ENCODE assay signal across 9 mouse cellular contexts in the genomic region with DNA sequence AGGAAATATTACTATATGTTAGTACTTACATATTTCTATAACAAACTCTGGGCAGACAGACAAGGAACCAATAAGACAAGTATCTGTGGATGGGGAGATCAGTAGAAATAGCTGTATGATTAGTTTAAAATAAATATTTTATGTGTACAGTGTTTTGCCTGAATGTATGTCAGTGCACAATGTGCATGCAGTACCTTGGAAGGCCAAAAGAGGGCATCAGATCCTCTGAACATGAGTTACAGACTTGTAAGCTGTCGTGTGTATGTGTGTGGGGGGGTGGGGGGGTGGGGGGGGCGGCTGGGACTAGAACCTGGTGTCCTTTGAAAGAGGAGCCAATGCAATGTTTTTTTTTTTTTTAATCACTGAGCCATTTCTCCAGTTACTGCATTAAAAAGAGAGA. TPM values are rescaled to one million over a fixed set of nuclear protein-coding genes. Genes with fewer than 3 reads are reported as not detected.
A peak's percentile ranks its signal among the peaks of the same experiment; 100 is the strongest.
DNase-seq lines count a peak whose midpoint lies in the region; ATAC-seq and TF ChIP-seq lines count a peak whose summit lies in the region.
"Had no signal": no experiment of that assay in that cellular context is flagged by ENCODE, and none has a peak within 500 bp of the region (broad histone marks: within the 10 kb centered on the region; RNA-seq: fewer than 3 reads in every experiment).

No protein-coding gene starts in this region.

- H3K36me3 ChIP-seq in intestine, embryonic 14.5 days (ENCODE audit: control insufficient read depth, insufficient read depth, low read length) = no peaks in the 10 kb centered on the region
- no peaks in the 10 kb centered on the region for H3K36me3 ChIP-seq in intestine, embryonic 16.5 days (ENCODE audit: control insufficient read depth, insufficient read depth, low read length)
- H3K36me3 ChIP-seq: liver, embryonic 15.5 days had no signal

- WGBS in intestine, embryonic 14.5 days = 15% methylated on average over 2 of the region's 2 CpGs
- WGBS in intestine, embryonic 16.5 days = 5% methylated on average over 2 of the region's 2 CpGs

- H3K9me3 ChIP-seq in intestine, embryonic 14.5 days (ENCODE audit: control insufficient read depth, low read length) = no peaks in the 10 kb centered on the region
- no peaks in the 10 kb centered on the region for H3K9me3 ChIP-seq in intestine, embryonic 16.5 days (ENCODE audit: control insufficient read depth, low read length)
- H3K9me3 ChIP-seq: liver, embryonic 15.5 days had no signal

- H3K4me3 ChIP-seq in intestine, embryonic 14.5 days (ENCODE audit: low read depth, low read length) = no peak overlapping the region
- H3K4me3 ChIP-seq in intestine, embryonic 16.5 days (ENCODE audit: low read length) = no peak overlapping the region
- no peak overlapping the region for H3K4me3 ChIP-seq in cortical plate, adult 2 months (ENCODE audit: insufficient read depth, low read length)
- H3K4me3 ChIP-seq: liver, embryonic 15.5 days had no signal

- H3K9ac ChIP-seq in intestine, embryonic 14.5 days (ENCODE audit: low read length) = no peak overlapping the region
- no peak overlapping the region for H3K9ac ChIP-seq in intestine, embryonic 16.5 days (ENCODE audit: low read depth, low read length)
- H3K9ac ChIP-seq: liver, embryonic 15.5 days had no signal

- H3K4me2 ChIP-seq in intestine, embryonic 14.5 days (ENCODE audit: low read length) = no peak overlapping the region
- H3K4me2 ChIP-seq in intestine, embryonic 16.5 days (ENCODE audit: low read depth, low read length) = no peak overlapping the region
- H3K4me2 ChIP-seq: liver, embryonic 15.5 days had no signal

- TF ChIP-seq POLR2A in cortical plate, adult 2 months (IDR thresholded peaks at IDR 0.05; ENCODE audit: extremely low read depth, insufficient read depth, low read length) = no peak

- peak; percentile 47; the same call in 1 of the 2 replicates for TF ChIP-seq CTCF in cortical plate, adult 2 months (IDR thresholded peaks at IDR 0.05; ENCODE audit: extremely low read depth, insufficient read depth, low read length)

- no peaks in the 10 kb centered on the region for H3K27me3 ChIP-seq in intestine, embryonic 14.5 days (replicated peaks; ENCODE audit: control insufficient read depth, insufficient read depth, low read length)
- 0 out of 2 replicates have a peak, but pooled peaks cover 6% of the 10 kb centered on the region for H3K27me3 ChIP-seq in intestine, embryonic 16.5 days (replicated peaks; ENCODE audit: control insufficient read depth, insufficient read depth, low read length)

- no peaks in the 10 kb centered on the region for H3K4me1 ChIP-seq in intestine, embryonic 14.5 days (replicated peaks; ENCODE audit: control insufficient read depth, insufficient read depth, low read length)
- no peaks in the 10 kb centered on the region for H3K4me1 ChIP-seq in intestine, embryonic 16.5 days (ENCODE audit: control insufficient read depth, insufficient read depth, low read length)
- H3K4me1 ChIP-seq in cortical plate, adult 2 months (ENCODE audit: control insufficient read depth, insufficient read depth, low read length) = no peaks in the 10 kb centered on the region
- H3K4me1 ChIP-seq: liver, embryonic 15.5 days had no signal

- no peak overlapping the region for H3K27ac ChIP-seq in intestine, embryonic 14.5 days (ENCODE audit: low read depth)
- H3K27ac ChIP-seq in intestine, embryonic 16.5 days (ENCODE audit: low read length) = no peak overlapping the region
- H3K27ac ChIP-seq in cortical plate, adult 2 months (ENCODE audit: insufficient read depth, low read length) = no peak overlapping the region
- H3K27ac ChIP-seq: liver, embryonic 15.5 days had no signal

- peak; percentile 66 for DNase-seq in intestine, embryonic 14.5 days (ENCODE audit: low spot score)
- peak; percentile 67 to 69 for DNase-seq in B cell, adult 2 months
- DNase-seq in NIH3T3 (ENCODE audit: low read depth) = peak; percentile 76
- peak; percentile 44 for DNase-seq in kidney, postnatal 14 days
- DNase-seq in natural killer cell, adult 2 months (ENCODE audit: low spot score in 2 of 2) = peak; percentile 27 to 47

- ATAC-seq in intestine, embryonic 14.5 days (replicated peaks; ENCODE audit: low FRiP score, low TSS enrichment, low read depth) = no peak
- ATAC-seq in intestine, embryonic 16.5 days = no peak
- no peak for ATAC-seq in megakaryocyte, adult 5-6 weeks (ENCODE audit: poor library complexity, severe bottlenecking)

RNA-seq across cellular contexts. Expression of gene Gabrr1, which starts 15.5 kb away (rescaled TPM):
- not detected in 2 replicates for polyA plus RNA-seq in intestine, embryonic 14.5 days (2014; fragmentation: Nextera tagmentation; extraction: Ambion mirVana)
- not detected in 2 replicates for polyA plus RNA-seq in intestine, embryonic 16.5 days (2015; fragmentation: Nextera tagmentation; extraction: Ambion mirVana)
- polyA plus RNA-seq in cortical plate, adult 2 months (2012; rRNA removed) = 0.06 and 0.08 TPM in 2 replicates
- not detected in 2 replicates for total RNA-seq in megakaryocyte, adult 5-6 weeks (2015)
- not detected in 2 replicates for total RNA-seq in megakaryocyte, adult 5-6 weeks (2017)
- polyA plus RNA-seq: liver, embryonic 15.5 days had no signal

RNA-seq across cellular contexts. Expression of gene Pm20d2, which starts 41.7 kb away (rescaled TPM):
- 1.2 TPM in 2 replicates for polyA plus RNA-seq in intestine, embryonic 14.5 days (2014; fragmentation: Nextera tagmentation; extraction: Ambion mirVana)
- 0.82 and 0.88 TPM in 2 replicates for polyA plus RNA-seq in intestine, embryonic 16.5 days (2015; fragmentation: Nextera tagmentation; extraction: Ambion mirVana)
- 2.5 and 2.7 TPM in 2 replicates for polyA plus RNA-seq in cortical plate, adult 2 months (2012; rRNA removed)
- total RNA-seq in megakaryocyte, adult 5-6 weeks (2015) = not detected in 2 replicates
- not detected in 2 replicates for total RNA-seq in megakaryocyte, adult 5-6 weeks (2017)
